Mouse (Mus musculus) heart, adult 18-20 months (tissue): ENCODE measurements around the gene Racgap1. TPM values are rescaled to one million over a fixed set of nuclear protein-coding genes. Genes with fewer than 3 reads are reported as not detected.

Experiments
- DNase-seq, 2 experiments: peaks; one replicate each; pipeline ENCODE4 v3.0.0; 2021 to 2022; ENCODE audit warnings: mixed read lengths in 1 of 2
- total RNA-seq, 2 experiments: library from RNA; stranded (reverse); gene quantifications; 2 replicates each; pipeline ENCODE4 v1.2.3; 2021

Gene Racgap1
- total RNA-seq, 2 experiments from 2014 or later, result 0.82 to 1.6 TPM

- DNase-seq, result no peak
These were observed 32.9 kb downstream of the Racgap1 start for GRCm38 (mm10) chr15:99618595-99618994.

GRCm38 (mm10) chr15:99615246-99615645 is 36.2 kb downstream of the Racgap1 start:
- DNase-seq, result no peak

- peak; percentile 28 to 38 for DNase-seq
These were observed 36.7 kb downstream of the Racgap1 start for GRCm38 (mm10) chr15:99614753-99615152.

GRCm38 (mm10) chr15:99614273-99614672 is 37.2 kb downstream of the Racgap1 start:
- DNase-seq, result no peak

GRCm38 (mm10) chr15:99611563-99611962 is 39.9 kb downstream of the Racgap1 start:
- DNase-seq, result no peak

- DNase-seq, result no peak
These were observed 42.9 kb downstream of the Racgap1 start for GRCm38 (mm10) chr15:99608382-99609125.

- DNase-seq, result no peak
These were observed 43.9 kb downstream of the Racgap1 start for GRCm38 (mm10) chr15:99607388-99608113.

- no peak for DNase-seq
These were observed 44.9 kb downstream of the Racgap1 start for GRCm38 (mm10) chr15:99606515-99606914.

GRCm38 (mm10) chr15:99605595-99605994 is 45.9 kb downstream of the Racgap1 start:
- no peak for DNase-seq

- DNase-seq, result no peak
These were observed 48.2 kb downstream of the Racgap1 start for GRCm38 (mm10) chr15:99603216-99603615.

GRCm38 (mm10) chr15:99602206-99602820 is 49.1 kb downstream of the Racgap1 start:
- DNase-seq, result no peak

- DNase-seq, result no peak
These were observed 49.7 kb downstream of the Racgap1 start for GRCm38 (mm10) chr15:99601823-99602120.

- DNase-seq, result no peak
These were observed 50.3 kb downstream of the Racgap1 start, which contains the start of gene Aqp6 for GRCm38 (mm10) chr15:99600986-99601822. Gene Aqp6 (plus strand): TSS chr15:99601400.

GRCm38 (mm10) chr15:99599245-99600070 is 52.0 kb downstream of the Racgap1 start:
- no peak for DNase-seq

GRCm38 (mm10) chr15:99597596-99597995 is 53.9 kb downstream of the Racgap1 start:
- DNase-seq, result no peak

GRCm38 (mm10) chr15:99596841-99597240 is 54.6 kb downstream of the Racgap1 start:
- no peak for DNase-seq

GRCm38 (mm10) chr15:99596056-99596687 is 55.3 kb downstream of the Racgap1 start:
- DNase-seq, result peak; percentile 76 to 89

GRCm38 (mm10) chr15:99594951-99595350 is 56.5 kb downstream of the Racgap1 start:
- DNase-seq, result no peak

- no peak for DNase-seq
These were observed 58.6 kb downstream of the Racgap1 start for GRCm38 (mm10) chr15:99592877-99593276.

- DNase-seq, result no peak
These were observed 59.3 kb downstream of the Racgap1 start for GRCm38 (mm10) chr15:99592177-99592576.
